ENCODE assay signal across 8 mouse cellular contexts in the genomic region with DNA sequence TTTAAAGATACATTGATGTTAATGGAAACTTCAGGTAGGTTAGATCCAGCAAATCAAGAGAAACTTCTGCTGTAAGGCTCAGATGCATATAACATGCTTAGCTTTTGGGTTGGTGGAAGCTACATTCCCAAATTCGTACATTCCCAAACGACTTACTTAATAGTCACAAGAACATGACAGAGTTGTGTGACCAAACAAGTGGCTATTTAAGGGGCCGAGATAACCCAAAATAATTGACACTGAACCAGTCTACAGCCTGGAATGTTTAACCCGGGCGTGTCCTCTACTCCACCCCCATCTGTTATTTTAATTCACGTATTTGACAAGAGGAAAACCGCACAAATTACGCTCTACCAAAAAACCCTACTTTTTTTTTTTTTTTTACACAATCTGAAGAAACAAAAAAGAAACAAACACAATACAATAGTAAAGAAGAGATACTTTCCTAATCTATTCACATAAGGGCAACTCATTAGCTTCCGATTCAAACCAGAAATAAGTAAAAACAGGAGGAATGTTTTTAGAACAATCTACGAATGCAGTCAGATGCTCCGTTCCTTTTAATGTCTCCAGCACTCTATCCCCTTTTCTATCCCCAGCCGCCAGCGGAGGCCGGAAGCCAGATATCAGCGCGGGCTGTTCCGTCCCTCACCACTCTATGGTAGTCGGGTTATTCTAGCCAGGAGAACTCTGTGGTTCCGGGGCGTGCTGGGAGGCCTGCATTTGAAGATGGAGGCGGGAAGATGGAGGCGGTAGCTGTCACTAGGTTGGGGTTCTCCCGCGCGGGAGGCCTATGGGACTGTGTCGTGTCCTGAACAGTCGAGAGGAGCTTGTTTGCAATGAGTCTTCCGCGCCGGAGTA. TPM values are rescaled to one million over a fixed set of nuclear protein-coding genes. Genes with fewer than 3 reads are reported as not detected.
DNase-seq lines count a peak whose midpoint lies in the region; ATAC-seq lines count a peak whose summit lies in the region.

TSS of gene Polq (plus strand) at position 726 of the 861 bp plus-strand sequence.

- DNase-seq in Muller cell, postnatal 12 days (ENCODE audit: inconsistent ontology term) = peak; percentile 92
- peak; percentile 91 for DNase-seq in cerebellum, adult 9-11 months
- DNase-seq in frontal cortex, adult 2 months (ENCODE audit: extremely low spot score in 1 of 2, low spot score in 1 of 2) = peak; percentile 87 to 98
- peak; percentile 93 for DNase-seq in hindbrain, embryonic 11.5 days (ENCODE audit: low spot score)
- peak; percentile 94 to 96 for DNase-seq in layer of hippocampus, postnatal 10 days (ENCODE audit: low spot score in 2 of 2)
- peak; percentile 96 for DNase-seq in lung, postnatal 10 days
- DNase-seq in ovary, postnatal 36 days (ENCODE audit: low spot score) = peak; percentile 91
- DNase-seq in thymus, postnatal 25 days = peak; percentile 94

- peak within 1 kb of the TSS; percentile 67 for H3K4me2 ChIP-seq in hindbrain, embryonic 11.5 days (replicated peaks; ENCODE audit: low read depth, low read length)

- H3K36me3 ChIP-seq in hindbrain, embryonic 11.5 days (ENCODE audit: control insufficient read depth, insufficient read depth, low read length) = no peaks in the 10 kb centered on the region

- H3K9ac ChIP-seq in hindbrain, embryonic 11.5 days (ENCODE audit: low read depth, low read length) = peak within 1 kb of the TSS; percentile 61

- no peaks in the 10 kb centered on the region for H3K4me1 ChIP-seq in hindbrain, embryonic 11.5 days (replicated peaks; ENCODE audit: control insufficient read depth, insufficient read depth, low read length)

- peak; percentile 98 for ATAC-seq in hindbrain, embryonic 11.5 days (ENCODE audit: low FRiP score)

- H3K27ac ChIP-seq in hindbrain, embryonic 11.5 days (ENCODE audit: low read depth, low read length) = no peak within 1 kb of the TSS

- no peaks in the 10 kb centered on the region for H3K9me3 ChIP-seq in hindbrain, embryonic 11.5 days (ENCODE audit: control insufficient read depth, low read length)

- 7% methylated on average over 30 of the region's 30 CpGs for WGBS in hindbrain, embryonic 11.5 days

- H3K27me3 ChIP-seq in hindbrain, embryonic 11.5 days (ENCODE audit: control insufficient read depth, insufficient read depth, low read length) = no peaks in the 10 kb centered on the region

- peak within 1 kb of the TSS; percentile 56 for H3K4me3 ChIP-seq in hindbrain, embryonic 11.5 days (ENCODE audit: low read depth, low read length)

RNA-seq across cellular contexts. Expression of gene Polq, which starts in this region (rescaled TPM):
- 1.8 and 1.9 TPM in 2 replicates for polyA plus RNA-seq in frontal cortex, adult 2 months (2012; rRNA removed)
- 10.1 and 11.8 TPM in 2 replicates for polyA plus RNA-seq in hindbrain, embryonic 11.5 days (2014; fragmentation: Nextera tagmentation; extraction: Ambion mirVana)
- 1 to 10 TPM; 2.7 to 2.9 TPM for total RNA-seq in layer of hippocampus, postnatal 10 days (2021)
